Mouse (Mus musculus) G1E-ER4 (cell line): ENCODE measurements around the gene Rabep1. TPM values are rescaled to one million over a fixed set of nuclear protein-coding genes. Genes with fewer than 3 reads are reported as not detected.

Experiments used
- GATA1 ChIP-seq: IDR thresholded peaks from one replicate; pipeline ENCODE4 v1.8.0; 2012; ENCODE audit warnings: low read length, inconsistent platforms
- polyA plus RNA-seq: library from polyadenylated mRNA; stranded (reverse); fragments of >175 nt; gene quantifications from 2 replicates; pipeline ENCODE4 v1.2.3, GENCODE M21; 2012

Gene Rabep1
- polyA plus RNA-seq, 1 experiment: 24.2 TPM

GRCm38 (mm10) chr11:70865223-70865622, 20.6 kb downstream of the Rabep1 start:
- no peak for TF ChIP-seq GATA1

- no peak for TF ChIP-seq GATA1
Measured at GRCm38 (mm10) chr11:70869263-70869662, 24.7 kb downstream of the Rabep1 start.

GRCm38 (mm10) chr11:70869811-70870210, 25.2 kb downstream of the Rabep1 start:
- no peak for TF ChIP-seq GATA1

GRCm38 (mm10) chr11:70870407-70870806, 25.8 kb downstream of the Rabep1 start:
- TF ChIP-seq GATA1: no peak

GRCm38 (mm10) chr11:70871110-70871509, 26.5 kb downstream of the Rabep1 start:
- TF ChIP-seq GATA1: no peak

GRCm38 (mm10) chr11:70871766-70872330, 27.3 kb downstream of the Rabep1 start:
- TF ChIP-seq GATA1: no peak

- no peak for TF ChIP-seq GATA1
Measured at GRCm38 (mm10) chr11:70873846-70874613, 29.5 kb downstream of the Rabep1 start.

GRCm38 (mm10) chr11:70877670-70878069, 33.1 kb downstream of the Rabep1 start:
- no peak for TF ChIP-seq GATA1

- no peak for TF ChIP-seq GATA1
Measured at GRCm38 (mm10) chr11:70882905-70883430, 38.4 kb downstream of the Rabep1 start.

- peak; percentile 20 for TF ChIP-seq GATA1
Measured at GRCm38 (mm10) chr11:70890643-70891042, 46.1 kb downstream of the Rabep1 start.

- no peak for TF ChIP-seq GATA1
Measured at GRCm38 (mm10) chr11:70891616-70892015, 47.0 kb downstream of the Rabep1 start.

- TF ChIP-seq GATA1: no peak
Measured at GRCm38 (mm10) chr11:70897680-70898079, 53.1 kb downstream of the Rabep1 start.

GRCm38 (mm10) chr11:70906681-70907080, 62.1 kb downstream of the Rabep1 start:
- no peak for TF ChIP-seq GATA1

GRCm38 (mm10) chr11:70911323-70911722, 66.7 kb downstream of the Rabep1 start:
- no peak for TF ChIP-seq GATA1

GRCm38 (mm10) chr11:70911920-70912319, 67.3 kb downstream of the Rabep1 start:
- no peak for TF ChIP-seq GATA1

GRCm38 (mm10) chr11:70917896-70918295, 73.3 kb downstream of the Rabep1 start:
- no peak for TF ChIP-seq GATA1

- no peak for TF ChIP-seq GATA1
Measured at GRCm38 (mm10) chr11:70919524-70919923, 74.9 kb downstream of the Rabep1 start.
